Mouse (Mus musculus): ENCODE results near the gene Apobr. TPM values are rescaled to one million over a fixed set of nuclear protein-coding genes. Genes with fewer than 3 reads are reported as not detected.

Apobr gene
- 0.68 and 1.4 TPM in 2 replicates for polyA plus RNA-seq (2014; fragmentation: Nextera tagmentation; extraction: Ambion mirVana)

DNA sequence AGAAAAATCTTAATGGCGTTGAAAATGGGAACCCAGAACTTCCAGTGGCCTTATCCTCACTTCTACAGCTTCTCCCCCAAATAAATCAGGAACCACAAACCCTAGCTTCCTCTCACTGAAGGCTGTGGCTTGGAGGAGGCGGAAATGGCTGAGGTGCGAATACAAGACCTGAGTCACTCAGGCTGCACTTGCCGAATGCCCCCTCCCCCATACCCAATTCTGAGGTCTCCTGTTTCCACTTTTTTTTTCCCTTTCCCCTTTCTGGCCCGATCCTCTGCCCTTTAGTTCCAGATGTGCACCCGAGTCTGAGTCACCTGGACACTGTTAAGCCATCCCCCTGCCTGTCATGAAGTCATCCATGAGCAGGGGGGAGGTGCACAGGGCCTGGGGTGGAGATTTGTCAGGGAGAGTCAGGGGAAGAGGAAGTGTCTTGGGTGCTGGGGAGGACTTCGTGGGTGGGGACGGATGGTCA lies at the start of gene Apobr:
Gene Apobr, plus strand, starts transcription at position 437 of the 472 bp plus-strand sequence.
- no peak within 1 kb of the TSS for H3K27ac ChIP-seq (ENCODE audit: low read depth, low read length)
- ATAC-seq (replicated peaks; ENCODE audit: low FRiP score) (no peak), DNase-seq (ENCODE audit: low spot score) (no peak)
- H3K36me3 ChIP-seq (ENCODE audit: control insufficient read depth, insufficient read depth, low read length), result 0 out of 2 replicates have a peak, but pooled peaks cover 3% of the 10 kb centered on the region
- no peak within 1 kb of the TSS; the same call in 1 of the 2 replicates for H3K9ac ChIP-seq (ENCODE audit: low read depth, low read length)
- H3K9me3 ChIP-seq (ENCODE audit: control insufficient read depth, low read length), result no peaks in the 10 kb centered on the region
- WGBS, result 44% methylated on average over 8 of the region's 8 CpGs
- 0 out of 2 replicates have a peak within 1 kb of the TSS, but pooled peaks have one; percentile 58 for H3K4me3 ChIP-seq (ENCODE audit: low read depth, low read length)
- peak within 1 kb of the TSS; percentile 79 for H3K4me2 ChIP-seq
- H3K4me1 ChIP-seq (replicated peaks; ENCODE audit: control insufficient read depth, insufficient read depth, low read length), result no peaks in the 10 kb centered on the region
- H3K27me3 ChIP-seq (replicated peaks; ENCODE audit: control insufficient read depth, insufficient read depth, low read length), result 0 out of 2 replicates have a peak, but pooled peaks cover 3% of the 10 kb centered on the region

DNA sequence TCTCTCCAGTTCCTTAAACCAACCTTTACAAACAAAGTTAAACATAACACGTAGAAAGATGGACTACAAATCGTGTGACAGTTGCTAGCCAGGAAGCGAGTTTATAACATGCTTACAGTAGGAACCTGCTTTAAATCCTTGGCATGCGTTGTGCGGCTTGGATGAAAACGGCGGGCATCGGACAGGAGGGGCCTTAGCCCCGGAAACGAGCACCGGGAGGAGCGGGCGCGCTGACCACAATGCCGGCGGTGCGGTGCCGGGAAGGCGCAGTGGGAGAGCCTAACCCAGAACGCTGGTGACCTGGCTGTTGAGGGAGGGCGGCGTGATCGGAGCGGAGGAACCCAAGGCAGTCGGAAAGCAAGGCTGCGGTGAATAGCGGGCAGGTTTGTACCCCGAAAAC lies 49.0 kb upstream of the Apobr start:
- H3K9me3 ChIP-seq (ENCODE audit: control insufficient read depth, low read length), result no peaks in the 10 kb centered on the region
- peak overlapping the region; percentile 85 for H3K4me2 ChIP-seq
- H3K27me3 ChIP-seq (replicated peaks; ENCODE audit: control insufficient read depth, insufficient read depth, low read length), result peaks cover 17% of the 10 kb centered on the region
- peak overlapping the region; percentile 55 for H3K4me3 ChIP-seq (ENCODE audit: low read depth, low read length)
- H3K4me1 ChIP-seq (replicated peaks; ENCODE audit: control insufficient read depth, insufficient read depth, low read length), result no peaks in the 10 kb centered on the region
- peak overlapping the region; percentile 44 for H3K9ac ChIP-seq (ENCODE audit: low read depth, low read length)
- ATAC-seq (replicated peaks; ENCODE audit: low FRiP score) (no peak), DNase-seq (ENCODE audit: low spot score) (no peak)
- no peak overlapping the region for H3K27ac ChIP-seq (ENCODE audit: low read depth, low read length)
- H3K36me3 ChIP-seq (ENCODE audit: control insufficient read depth, insufficient read depth, low read length), result no peaks in the 10 kb centered on the region
- WGBS, result 3% methylated on average over 28 of the region's 28 CpGs

DNA sequence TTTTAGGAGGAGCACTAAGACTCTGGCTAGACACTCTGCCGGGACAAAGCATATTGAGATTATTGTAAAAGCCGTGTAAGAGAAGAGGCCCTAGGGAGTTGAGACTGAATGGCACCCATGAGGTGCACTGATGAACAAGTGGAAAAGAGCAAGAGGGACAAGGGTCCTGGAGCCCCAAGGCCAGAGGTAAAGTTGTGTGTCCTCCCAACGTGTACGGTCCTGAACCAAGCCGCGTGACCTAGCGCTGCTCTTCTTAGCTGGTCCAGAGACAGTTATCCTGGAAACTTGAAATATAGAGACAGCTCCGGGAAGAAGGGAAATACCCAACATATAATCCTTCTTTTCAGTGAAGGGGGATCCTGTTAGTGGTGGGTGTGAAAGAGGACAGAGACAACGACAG lies 48.3 kb upstream of the Apobr start:
- no peak for DNase-seq (ENCODE audit: low spot score)
- Histone ChIP-seq H3K36me3 (ENCODE audit: control insufficient read depth, insufficient read depth, low read length) (no peaks in the 10 kb centered on the region), H3K9ac (ENCODE audit: low read depth, low read length) (no peak overlapping the region), H3K4me3 (ENCODE audit: low read depth, low read length) (peak overlapping the region; percentile 55), H3K4me1 (replicated peaks; ENCODE audit: control insufficient read depth, insufficient read depth, low read length) (no peaks in the 10 kb centered on the region), H3K9me3 (ENCODE audit: control insufficient read depth, low read length) (no peaks in the 10 kb centered on the region), H3K27me3 (replicated peaks; ENCODE audit: control insufficient read depth, insufficient read depth, low read length) (peaks cover 17% of the 10 kb centered on the region), H3K27ac (ENCODE audit: low read depth, low read length) (no peak overlapping the region), H3K4me2 (peak overlapping the region; percentile 85)
- ATAC-seq (replicated peaks; ENCODE audit: low FRiP score), result no peak
- WGBS, result 61% methylated on average over 9 of the region's 9 CpGs

DNA sequence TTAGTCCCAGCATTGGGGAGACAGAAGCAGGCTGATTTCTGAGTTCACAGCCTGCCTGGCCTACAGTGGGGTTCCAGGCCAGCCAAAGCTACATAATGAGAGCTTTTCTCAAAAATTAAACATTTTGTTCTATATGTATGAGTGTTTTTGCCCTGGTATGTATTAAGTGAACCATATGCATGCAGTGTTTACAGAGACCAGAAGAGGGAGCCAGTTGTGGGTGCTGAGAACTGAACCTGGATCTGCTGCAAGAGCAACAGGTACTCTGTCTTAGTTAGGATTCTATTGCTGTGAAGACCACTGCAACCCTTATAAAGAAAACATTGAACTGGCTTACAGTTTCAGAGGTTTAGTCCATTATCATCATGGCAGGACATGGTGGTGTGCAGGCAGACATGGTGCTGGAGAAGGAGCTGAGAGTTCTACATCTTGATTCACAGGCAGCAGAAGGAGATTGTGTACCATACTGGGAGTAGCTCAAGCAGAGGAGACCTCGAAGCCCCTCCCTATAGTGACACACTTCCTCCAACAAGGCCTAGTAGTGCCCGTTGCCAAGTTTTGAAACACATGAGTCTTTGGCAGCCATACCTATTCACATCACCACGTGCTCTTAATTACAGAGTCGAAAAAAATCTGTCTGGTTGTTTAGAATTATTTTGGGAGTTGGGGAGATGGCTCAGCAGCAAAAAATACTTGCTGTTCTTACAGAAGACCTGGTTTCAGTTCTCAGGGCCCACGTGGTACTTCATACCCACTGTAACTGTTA lies 46.7 kb upstream of the Apobr start:
- Histone ChIP-seq H3K4me2 (no peak overlapping the region), H3K36me3 (ENCODE audit: control insufficient read depth, insufficient read depth, low read length) (no peaks in the 10 kb centered on the region), H3K4me3 (ENCODE audit: low read depth, low read length) (no peak overlapping the region), H3K9ac (ENCODE audit: low read depth, low read length) (no peak overlapping the region), H3K27me3 (replicated peaks; ENCODE audit: control insufficient read depth, insufficient read depth, low read length) (peaks cover 17% of the 10 kb centered on the region), H3K9me3 (ENCODE audit: control insufficient read depth, low read length) (no peaks in the 10 kb centered on the region), H3K4me1 (replicated peaks; ENCODE audit: control insufficient read depth, insufficient read depth, low read length) (no peaks in the 10 kb centered on the region), H3K27ac (ENCODE audit: low read depth, low read length) (no peak overlapping the region)
- no peak for DNase-seq (ENCODE audit: low spot score)
- 68% methylated on average over 5 of the region's 5 CpGs for WGBS
- ATAC-seq (replicated peaks; ENCODE audit: low FRiP score), result no peak

DNA sequence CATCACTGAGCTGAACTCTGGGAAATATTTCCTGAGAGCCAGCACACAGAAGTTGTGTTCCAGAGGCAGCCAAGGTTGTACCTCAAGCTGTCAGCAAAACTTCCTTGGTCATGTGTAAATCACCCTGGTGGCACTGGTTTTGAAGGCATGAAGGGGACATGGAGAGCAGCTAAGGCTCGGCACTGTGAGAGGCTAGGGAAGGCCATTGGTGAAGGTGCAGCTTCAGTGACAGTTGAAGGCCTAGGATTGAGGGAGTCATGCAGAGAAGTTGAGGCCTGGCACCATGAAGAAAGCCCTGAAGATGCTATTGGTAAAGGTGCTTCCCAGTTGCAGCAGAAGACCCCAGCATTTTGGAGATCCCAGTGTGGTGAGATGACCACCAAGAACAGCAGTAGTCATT lies 43.1 kb upstream of the Apobr start:
- WGBS, result 91% methylated on average over 1 of the region's 1 CpGs
- Histone ChIP-seq H3K9me3 (ENCODE audit: control insufficient read depth, low read length) (no peaks in the 10 kb centered on the region), H3K27me3 (replicated peaks; ENCODE audit: control insufficient read depth, insufficient read depth, low read length) (peaks cover 4% of the 10 kb centered on the region; the same call in 1 of the 2 replicates), H3K4me1 (replicated peaks; ENCODE audit: control insufficient read depth, insufficient read depth, low read length) (no peaks in the 10 kb centered on the region), H3K4me3 (ENCODE audit: low read depth, low read length) (no peak overlapping the region), H3K36me3 (ENCODE audit: control insufficient read depth, insufficient read depth, low read length) (peaks cover 8% of the 10 kb centered on the region; the same call in 1 of the 2 replicates), H3K27ac (ENCODE audit: low read depth, low read length) (no peak overlapping the region), H3K9ac (ENCODE audit: low read depth, low read length) (no peak overlapping the region), H3K4me2 (no peak overlapping the region)
- no peak for ATAC-seq (replicated peaks; ENCODE audit: low FRiP score)
- no peak for DNase-seq (ENCODE audit: low spot score)

DNA sequence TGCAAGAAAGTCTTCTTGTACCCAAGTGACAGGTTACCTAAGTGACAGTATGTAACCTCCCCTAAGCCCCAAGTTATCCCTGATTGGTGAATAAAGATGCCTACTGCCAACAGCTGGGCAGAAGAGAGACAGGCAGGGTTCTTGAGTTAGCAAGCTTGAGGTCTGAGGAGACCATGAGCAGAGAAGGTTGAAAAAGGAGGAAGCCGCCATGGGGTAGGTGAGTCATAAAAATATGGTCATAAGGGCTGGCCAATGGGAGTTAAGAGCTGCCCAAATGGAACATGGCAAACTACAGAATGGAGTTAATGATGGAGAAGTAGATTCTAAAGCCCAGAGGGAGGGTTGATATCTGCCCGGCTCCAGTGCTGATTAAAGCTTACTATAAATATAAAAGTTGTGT lies 39.1 kb upstream of the Apobr start:
- ATAC-seq (replicated peaks; ENCODE audit: low FRiP score), result no peak
- H3K9ac ChIP-seq (ENCODE audit: low read depth, low read length), result no peak overlapping the region
- no peaks in the 10 kb centered on the region for H3K27me3 ChIP-seq (replicated peaks; ENCODE audit: control insufficient read depth, insufficient read depth, low read length)
- no peak overlapping the region for H3K4me2 ChIP-seq
- no peaks in the 10 kb centered on the region for H3K4me1 ChIP-seq (replicated peaks; ENCODE audit: control insufficient read depth, insufficient read depth, low read length)
- H3K36me3 ChIP-seq (ENCODE audit: control insufficient read depth, insufficient read depth, low read length), result peaks cover 41% of the 10 kb centered on the region
- WGBS, result 89% methylated on average over 2 of the region's 2 CpGs
- H3K9me3 ChIP-seq (ENCODE audit: control insufficient read depth, low read length), result no peaks in the 10 kb centered on the region
- no peak overlapping the region for H3K4me3 ChIP-seq (ENCODE audit: low read depth, low read length)
- H3K27ac ChIP-seq (ENCODE audit: low read depth, low read length), result no peak overlapping the region
- no peak for DNase-seq (ENCODE audit: low spot score)

DNA sequence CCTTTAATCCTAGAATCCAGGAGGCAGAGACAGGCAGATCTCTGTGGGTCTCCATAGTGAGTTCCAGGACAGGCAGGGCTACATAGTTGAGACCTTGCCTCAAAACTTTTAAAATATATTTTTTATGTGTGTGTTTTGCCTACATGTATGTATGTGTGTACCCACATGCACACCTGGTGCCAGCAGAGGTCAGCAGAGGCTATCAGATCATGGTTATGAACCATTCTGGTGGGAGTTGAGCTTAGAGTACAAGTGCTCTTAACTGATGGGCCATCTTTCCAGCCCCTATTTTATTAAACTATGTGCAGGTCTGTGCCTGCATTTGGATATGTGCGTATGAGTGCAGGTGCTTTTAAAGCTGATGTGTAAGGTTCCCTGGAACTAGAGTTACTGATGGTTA lies 29.9 kb upstream of the Apobr start:
- 88% methylated on average over 1 of the region's 1 CpGs for WGBS
- Histone ChIP-seq H3K4me2 (no peak overlapping the region), H3K9me3 (ENCODE audit: control insufficient read depth, low read length) (no peaks in the 10 kb centered on the region), H3K4me3 (ENCODE audit: low read depth, low read length) (no peak overlapping the region), H3K4me1 (replicated peaks; ENCODE audit: control insufficient read depth, insufficient read depth, low read length) (no peaks in the 10 kb centered on the region), H3K27me3 (replicated peaks; ENCODE audit: control insufficient read depth, insufficient read depth, low read length) (no peaks in the 10 kb centered on the region), H3K9ac (ENCODE audit: low read depth, low read length) (no peak overlapping the region), H3K36me3 (ENCODE audit: control insufficient read depth, insufficient read depth, low read length) (peaks cover 78% of the 10 kb centered on the region), H3K27ac (ENCODE audit: low read depth, low read length) (no peak overlapping the region)
- ATAC-seq (replicated peaks; ENCODE audit: low FRiP score), result no peak
- DNase-seq (ENCODE audit: low spot score), result no peak

DNA sequence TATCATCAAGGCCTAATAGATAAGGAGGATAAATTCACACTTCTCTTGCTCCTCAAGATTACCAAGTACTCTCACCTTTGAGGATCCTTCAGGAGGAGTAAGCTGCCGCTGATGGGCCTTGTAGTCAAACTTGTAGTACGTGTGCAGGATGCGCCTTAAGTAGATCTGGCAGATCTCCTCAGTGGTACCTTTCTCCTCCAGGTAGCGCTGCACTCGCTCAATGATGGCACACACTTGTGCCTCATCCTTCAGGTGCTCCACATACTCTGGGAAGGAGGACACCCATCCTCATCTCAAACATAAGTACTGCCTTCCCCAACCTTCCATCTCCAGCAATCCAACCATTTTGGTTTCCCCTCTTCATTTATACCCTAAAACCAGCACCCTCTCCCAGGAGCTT lies 28.1 kb upstream of the Apobr start:
- no peaks in the 10 kb centered on the region for H3K27me3 ChIP-seq (replicated peaks; ENCODE audit: control insufficient read depth, insufficient read depth, low read length)
- no peak for ATAC-seq (replicated peaks; ENCODE audit: low FRiP score)
- no peak overlapping the region for H3K4me3 ChIP-seq (ENCODE audit: low read depth, low read length)
- no peaks in the 10 kb centered on the region for H3K4me1 ChIP-seq (replicated peaks; ENCODE audit: control insufficient read depth, insufficient read depth, low read length)
- no peaks in the 10 kb centered on the region for H3K9me3 ChIP-seq (ENCODE audit: control insufficient read depth, low read length)
- H3K27ac ChIP-seq (ENCODE audit: low read depth, low read length), result no peak overlapping the region
- H3K4me2 ChIP-seq, result no peak overlapping the region
- DNase-seq (ENCODE audit: low spot score), result no peak
- peaks cover 73% of the 10 kb centered on the region for H3K36me3 ChIP-seq (ENCODE audit: control insufficient read depth, insufficient read depth, low read length)
- 98% methylated on average over 5 of the region's 5 CpGs for WGBS
- no peak overlapping the region for H3K9ac ChIP-seq (ENCODE audit: low read depth, low read length)

DNA sequence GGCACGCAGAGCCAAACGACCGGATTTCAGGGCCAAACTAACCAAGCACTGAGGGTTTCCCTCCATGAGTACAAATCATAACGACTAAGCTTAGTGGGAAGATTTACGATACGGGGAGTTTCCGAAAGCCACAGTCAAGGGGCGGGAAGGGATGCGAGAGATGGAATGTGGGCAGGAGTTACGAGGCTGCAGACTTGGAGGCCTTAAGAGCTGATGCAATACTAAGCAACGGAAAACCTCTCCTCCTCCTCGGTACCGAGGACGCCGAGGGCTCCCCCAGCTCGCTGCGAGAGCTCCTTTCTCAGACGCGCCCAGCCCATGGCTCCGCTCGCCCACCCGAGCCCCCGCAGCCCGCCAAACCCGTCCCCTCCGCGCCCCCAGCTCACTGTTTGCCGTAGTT lies 19.0 kb upstream of the Apobr start:
- Histone ChIP-seq H3K9ac (ENCODE audit: low read depth, low read length) (peak overlapping the region; percentile 86), H3K9me3 (ENCODE audit: control insufficient read depth, low read length) (no peaks in the 10 kb centered on the region), H3K4me2 (peak overlapping the region; percentile 73), H3K27me3 (replicated peaks; ENCODE audit: control insufficient read depth, insufficient read depth, low read length) (no peaks in the 10 kb centered on the region), H3K36me3 (ENCODE audit: control insufficient read depth, insufficient read depth, low read length) (peaks cover 30% of the 10 kb centered on the region), H3K27ac (ENCODE audit: low read depth, low read length) (peak overlapping the region; percentile 67), H3K4me3 (ENCODE audit: low read depth, low read length) (peak overlapping the region; percentile 95), H3K4me1 (replicated peaks; ENCODE audit: control insufficient read depth, insufficient read depth, low read length) (peaks cover 6% of the 10 kb centered on the region; the same call in 1 of the 2 replicates)
- DNase-seq (ENCODE audit: low spot score), result no peak
- peak; percentile 13 for ATAC-seq (replicated peaks; ENCODE audit: low FRiP score)
- under 1% methylated on average over 28 of the region's 28 CpGs for WGBS
